Mouse (Mus musculus): ENCODE data around the gene Cbx7. TPM values are rescaled to one million over a fixed set of nuclear protein-coding genes. Genes with fewer than 3 reads are reported as not detected.

Gene Cbx7
- polyA plus RNA-seq, 1 experiment, result 82.9 TPM

DNA sequence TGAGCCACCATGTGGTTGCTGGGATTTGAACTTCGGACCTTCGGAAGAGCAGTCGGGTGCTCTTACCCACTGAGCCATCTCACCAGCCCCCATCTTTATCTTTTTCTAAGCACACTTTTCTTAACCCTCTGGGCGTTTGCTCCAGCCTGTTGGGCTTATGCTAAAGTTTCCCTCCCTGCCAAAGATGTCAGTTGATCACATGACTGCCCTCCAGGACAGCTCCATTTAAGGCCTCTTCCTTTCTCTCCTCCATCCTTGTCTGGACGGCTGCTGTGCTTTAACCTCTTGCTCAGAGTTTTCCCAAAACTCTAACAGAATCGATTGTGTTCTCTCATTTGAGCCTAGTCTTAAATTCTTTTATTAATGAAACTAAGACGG lies 34.6 kb downstream of the Cbx7 start:
- H3K27ac ChIP-seq (ENCODE audit: insufficient read depth, low read length), result no peak overlapping the region
- no peaks in the 10 kb centered on the region for H3K27me3 ChIP-seq (ENCODE audit: control insufficient read depth, insufficient read depth, low read length)
- 83% methylated on average over 7 of the region's 7 CpGs for WGBS
- H3K36me3 ChIP-seq (ENCODE audit: control insufficient read depth, insufficient read depth, low read length), result no peaks in the 10 kb centered on the region
- no peak for TF ChIP-seq CTCF (IDR thresholded peaks at IDR 0.05; ENCODE audit: extremely low read depth, insufficient read depth, insufficient read length, insufficient replicate concordance)
- TF ChIP-seq POLR2A (IDR thresholded peaks at IDR 0.05; ENCODE audit: low read depth, low read length), result no peak
- DNase-seq (ENCODE audit: low read depth in 1 of 2, low spot score in 2 of 2), result no peak
- H3K4me3 ChIP-seq (ENCODE audit: extremely low read depth, insufficient read depth, insufficient read length), result no peak overlapping the region
- peaks cover 8% of the 10 kb centered on the region; the same call in 1 of the 2 replicates for H3K4me1 ChIP-seq (ENCODE audit: control insufficient read depth, insufficient read depth, insufficient read length)

DNA sequence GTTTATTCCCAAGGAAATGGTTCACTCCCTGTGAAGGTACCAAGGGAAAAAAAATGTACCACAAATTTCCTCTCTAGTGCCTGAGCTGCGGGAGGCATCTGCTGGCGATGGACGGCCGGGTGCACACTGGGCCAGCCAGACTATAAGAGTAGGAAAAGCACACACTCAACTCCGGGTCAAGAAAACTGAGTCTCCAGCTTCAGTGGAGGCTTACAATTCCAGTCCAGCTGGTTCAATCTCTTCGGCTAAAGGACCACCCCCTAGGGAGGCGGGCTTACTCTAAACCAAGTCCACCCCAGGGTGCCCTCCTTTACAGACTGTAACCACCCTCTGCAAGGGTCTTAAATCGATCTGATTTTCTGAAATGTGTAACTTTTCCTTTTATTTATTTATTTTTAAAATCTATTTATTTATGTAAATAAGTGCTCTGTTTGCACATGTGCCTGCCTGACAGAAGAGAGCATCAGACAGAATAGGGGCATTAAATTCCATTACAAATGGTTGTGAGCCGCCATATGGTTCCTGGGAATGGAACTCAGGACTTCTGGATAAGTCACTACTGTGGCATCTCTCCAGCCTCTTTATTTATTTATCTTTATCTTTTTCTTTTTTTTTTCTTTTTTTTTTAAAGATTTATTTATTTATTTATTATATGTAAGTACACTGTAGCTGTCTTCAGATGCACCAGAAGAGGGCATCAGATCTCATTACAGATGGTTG lies 35.1 kb downstream of the Cbx7 start:
- peaks cover 12% of the 10 kb centered on the region; the same call in 1 of the 2 replicates for H3K4me1 ChIP-seq (ENCODE audit: control insufficient read depth, insufficient read depth, insufficient read length)
- no peak for TF ChIP-seq CTCF (IDR thresholded peaks at IDR 0.05; ENCODE audit: extremely low read depth, insufficient read depth, insufficient read length, insufficient replicate concordance)
- no peak for TF ChIP-seq POLR2A (IDR thresholded peaks at IDR 0.05; ENCODE audit: low read depth, low read length)
- 61% methylated on average over 9 of the region's 9 CpGs for WGBS
- no peaks in the 10 kb centered on the region for H3K27me3 ChIP-seq (ENCODE audit: control insufficient read depth, insufficient read depth, low read length)
- DNase-seq (ENCODE audit: low read depth in 1 of 2, low spot score in 2 of 2), result no peak
- H3K36me3 ChIP-seq (ENCODE audit: control insufficient read depth, insufficient read depth, low read length), result no peaks in the 10 kb centered on the region
- H3K4me3 ChIP-seq (ENCODE audit: extremely low read depth, insufficient read depth, insufficient read length), result no peak overlapping the region
- H3K27ac ChIP-seq (ENCODE audit: insufficient read depth, low read length), result no peak overlapping the region

DNA sequence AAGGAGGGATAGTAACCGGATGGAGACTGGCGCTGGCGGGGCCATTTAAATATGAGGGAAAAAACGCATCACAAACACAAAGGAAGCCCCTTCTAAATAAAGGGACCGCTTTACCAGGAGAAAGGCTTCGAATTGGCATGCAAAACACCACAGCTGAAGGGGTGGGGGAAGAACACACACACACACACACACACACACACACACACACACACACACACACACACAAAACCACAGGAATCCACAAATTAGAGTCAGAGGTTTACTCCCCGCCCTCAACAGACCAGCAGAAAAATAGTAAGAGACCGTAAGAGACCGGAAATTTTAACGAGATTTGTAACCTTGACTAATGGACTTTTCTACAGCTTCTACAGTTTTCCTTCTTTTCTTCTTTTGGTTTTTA lies 36.1 kb downstream of the Cbx7 start:
- Histone ChIP-seq H3K27me3 (ENCODE audit: control insufficient read depth, insufficient read depth, low read length) (no peaks in the 10 kb centered on the region), H3K27ac (ENCODE audit: insufficient read depth, low read length) (no peak overlapping the region), H3K4me3 (ENCODE audit: extremely low read depth, insufficient read depth, insufficient read length) (no peak overlapping the region), H3K4me1 (ENCODE audit: control insufficient read depth, insufficient read depth, insufficient read length) (peaks cover 16% of the 10 kb centered on the region; the same call in 1 of the 2 replicates), H3K36me3 (ENCODE audit: control insufficient read depth, insufficient read depth, low read length) (peaks cover 4% of the 10 kb centered on the region)
- 2% methylated on average over 10 of the region's 10 CpGs for WGBS
- no peak for TF ChIP-seq CTCF (IDR thresholded peaks at IDR 0.05; ENCODE audit: extremely low read depth, insufficient read depth, insufficient read length, insufficient replicate concordance)
- no peak for TF ChIP-seq POLR2A (IDR thresholded peaks at IDR 0.05; ENCODE audit: low read depth, low read length)
- no peak for DNase-seq (ENCODE audit: low read depth in 1 of 2, low spot score in 2 of 2)

DNA sequence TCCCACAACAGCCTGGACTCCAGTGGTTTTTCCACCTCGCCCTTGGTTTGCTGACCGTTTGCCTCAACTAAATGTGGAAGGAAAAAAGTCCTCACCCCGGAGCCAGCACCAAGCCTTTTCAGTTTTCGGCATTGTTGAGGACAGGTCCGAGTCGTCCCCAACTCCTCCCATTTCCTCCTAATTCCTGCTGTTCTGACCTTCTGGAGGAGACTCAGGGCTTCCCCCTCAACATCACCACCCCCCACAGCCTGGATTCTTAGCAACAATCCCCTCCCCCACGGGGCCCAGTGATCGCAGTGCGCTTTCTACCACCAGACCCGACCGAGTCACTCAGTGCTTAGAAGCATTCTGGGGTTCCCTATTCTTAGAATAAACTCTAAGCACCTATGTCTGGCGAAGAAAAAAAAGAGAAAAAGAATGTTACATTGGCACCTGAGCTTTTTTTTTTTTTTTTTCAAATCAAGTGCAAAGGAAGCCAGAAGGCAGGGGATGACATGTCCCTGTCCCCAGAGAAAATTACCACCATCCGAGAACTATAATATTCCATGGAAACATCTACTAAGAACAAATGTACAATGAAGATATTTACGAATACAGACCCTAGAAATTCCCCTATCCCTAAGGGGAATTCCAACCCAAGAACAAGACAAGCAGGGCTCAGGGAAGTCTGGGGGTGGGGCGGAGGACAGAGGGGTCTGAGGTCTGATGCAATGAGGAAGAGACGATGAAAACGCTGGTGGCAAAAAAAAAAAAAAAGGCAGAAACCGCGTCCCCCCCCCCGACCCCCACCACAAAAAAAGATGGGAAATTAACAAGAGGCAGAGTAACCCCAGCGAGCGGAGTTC lies 37.0 kb downstream of the Cbx7 start:
- DNase-seq (ENCODE audit: low read depth in 1 of 2, low spot score in 2 of 2), result no peak
- Histone ChIP-seq H3K36me3 (ENCODE audit: control insufficient read depth, insufficient read depth, low read length) (peaks cover 8% of the 10 kb centered on the region), H3K27ac (ENCODE audit: insufficient read depth, low read length) (peak overlapping the region; percentile 39), H3K4me3 (ENCODE audit: extremely low read depth, insufficient read depth, insufficient read length) (peak overlapping the region; percentile 24; the same call in 1 of the 2 replicates), H3K27me3 (ENCODE audit: control insufficient read depth, insufficient read depth, low read length) (no peaks in the 10 kb centered on the region), H3K4me1 (ENCODE audit: control insufficient read depth, insufficient read depth, insufficient read length) (peaks cover 23% of the 10 kb centered on the region; the same call in 1 of the 2 replicates)
- TF ChIP-seq CTCF (IDR thresholded peaks at IDR 0.05; ENCODE audit: extremely low read depth, insufficient read depth, insufficient read length, insufficient replicate concordance) (no peak), POLR2A (IDR thresholded peaks at IDR 0.05; ENCODE audit: low read depth, low read length) (no peak)
- 4% methylated on average over 22 of the region's 22 CpGs for whole genome bisulfite sequencing

DNA sequence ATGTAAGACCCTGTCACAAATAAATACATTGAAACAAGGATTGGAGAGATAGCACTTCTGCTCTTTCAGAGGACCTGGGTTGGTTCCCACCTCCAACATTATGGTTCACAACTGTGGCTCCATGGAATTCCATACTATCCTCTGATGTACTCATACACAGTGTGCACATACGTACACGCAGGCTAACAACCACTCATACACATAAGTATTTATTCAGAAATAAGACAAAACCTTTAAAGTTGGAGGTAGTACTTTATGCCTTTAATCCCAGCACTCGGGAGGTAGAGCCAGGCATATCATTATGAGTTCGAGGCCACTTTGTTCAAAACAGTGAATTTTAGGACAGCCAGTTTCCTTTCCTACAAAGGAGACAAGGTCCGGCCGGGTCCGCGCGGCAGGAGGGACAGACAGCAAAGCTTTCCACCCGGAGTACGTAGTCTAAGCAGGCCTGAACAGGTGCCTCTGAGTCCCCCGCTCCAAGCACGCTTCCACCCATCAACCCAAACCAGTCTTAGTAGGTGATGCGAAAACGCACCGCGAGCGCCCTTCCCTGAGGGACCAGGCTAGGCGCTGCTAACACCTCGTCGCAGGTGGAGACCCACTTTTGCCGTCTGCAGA lies 37.8 kb downstream of the Cbx7 start:
- TF ChIP-seq CTCF (IDR thresholded peaks at IDR 0.05; ENCODE audit: extremely low read depth, insufficient read depth, insufficient read length, insufficient replicate concordance) (no peak), POLR2A (IDR thresholded peaks at IDR 0.05; ENCODE audit: low read depth, low read length) (no peak; the same call in 1 of the 2 replicates)
- no peak for DNase-seq (ENCODE audit: low read depth in 1 of 2, low spot score in 2 of 2)
- Histone ChIP-seq H3K4me3 (ENCODE audit: extremely low read depth, insufficient read depth, insufficient read length) (peak overlapping the region; percentile 80), H3K27me3 (ENCODE audit: control insufficient read depth, insufficient read depth, low read length) (no peaks in the 10 kb centered on the region), H3K27ac (ENCODE audit: insufficient read depth, low read length) (peak overlapping the region; percentile 94), H3K36me3 (ENCODE audit: control insufficient read depth, insufficient read depth, low read length) (peaks cover 8% of the 10 kb centered on the region), H3K4me1 (ENCODE audit: control insufficient read depth, insufficient read depth, insufficient read length) (peaks cover 26% of the 10 kb centered on the region; the same call in 1 of the 2 replicates)
- WGBS, result 27% methylated on average over 22 of the region's 22 CpGs

DNA sequence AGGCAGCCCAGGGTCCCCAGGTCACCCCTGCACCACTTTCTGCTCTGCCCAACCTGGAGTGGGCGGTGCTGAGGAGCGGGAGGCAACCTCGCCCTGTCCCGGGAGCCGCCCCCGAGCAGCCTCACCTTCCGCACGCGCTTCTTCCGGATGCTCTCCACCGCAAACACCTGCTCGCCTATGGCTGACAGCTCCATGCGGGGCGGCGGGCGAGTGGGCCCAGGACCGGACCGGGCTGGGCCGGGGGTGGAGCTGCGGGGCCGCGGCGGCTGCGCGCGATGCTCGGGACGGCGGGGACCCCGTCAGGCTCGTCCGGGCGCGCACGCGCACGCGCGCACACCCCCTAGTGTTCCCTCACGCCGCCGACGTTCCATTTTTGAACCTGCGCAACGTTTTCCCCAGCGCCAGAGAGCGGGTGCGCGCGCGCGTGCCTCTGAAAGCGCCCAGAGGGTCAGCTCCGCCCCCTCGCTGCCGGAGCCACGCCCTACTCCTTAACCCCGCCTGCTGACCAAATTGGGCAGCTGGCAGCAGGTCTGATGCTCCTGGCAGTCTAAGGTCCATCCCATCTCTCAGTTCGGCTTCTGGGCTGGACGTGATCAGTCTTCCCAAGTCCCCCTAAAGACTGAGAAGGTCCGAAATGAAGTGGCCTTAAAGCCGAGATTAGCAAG lies 38.5 kb downstream of the Cbx7 start:
- peak; percentile 79 to 92 for DNase-seq (ENCODE audit: low read depth in 1 of 2, low spot score in 2 of 2)
- peak overlapping the region; percentile 80 for H3K4me3 ChIP-seq (ENCODE audit: extremely low read depth, insufficient read depth, insufficient read length)
- peaks cover 26% of the 10 kb centered on the region; the same call in 1 of the 2 replicates for H3K4me1 ChIP-seq (ENCODE audit: control insufficient read depth, insufficient read depth, insufficient read length)
- WGBS, result 1% methylated on average over 61 of the region's 62 CpGs
- H3K27me3 ChIP-seq (ENCODE audit: control insufficient read depth, insufficient read depth, low read length), result no peaks in the 10 kb centered on the region
- TF ChIP-seq CTCF (IDR thresholded peaks at IDR 0.05; ENCODE audit: extremely low read depth, insufficient read depth, insufficient read length, insufficient replicate concordance) (no peak), POLR2A (IDR thresholded peaks at IDR 0.05; ENCODE audit: low read depth, low read length) (no peak; the same call in 1 of the 2 replicates)
- peak overlapping the region; percentile 94 for H3K27ac ChIP-seq (ENCODE audit: insufficient read depth, low read length)
- H3K36me3 ChIP-seq (ENCODE audit: control insufficient read depth, insufficient read depth, low read length), result peaks cover 8% of the 10 kb centered on the region

Data from spleen, adult 2 months (tissue).